Mouse (Mus musculus) embryonic fibroblast, embryonic 13.5 days (primary cell): ENCODE results near the gene Dgke.

Experiments used
- CTCF ChIP-seq: IDR thresholded peaks from 2 replicates; pipeline ENCODE4 v1.5.1; 2011; ENCODE audit warnings: mild to moderate bottlenecking, control low read depth, low read length, moderate library complexity, borderline replicate concordance; ENCODE audit not compliant: insufficient read depth
- POLR2A ChIP-seq: IDR thresholded peaks from 2 replicates; pipeline ENCODE4 v1.6.1; 2011; ENCODE audit warnings: low read depth, mild to moderate bottlenecking, control low read depth, low read length, moderate library complexity

- TF ChIP-seq POLR2A: no peak
- no peak for TF ChIP-seq CTCF
These were observed 11.7 kb upstream of the Dgke start for GRCm38 (mm10) chr11:89078305-89078704.
